Mouse (Mus musculus): ENCODE results near the gene C5ar1. TPM values are rescaled to one million over a fixed set of nuclear protein-coding genes. Genes with fewer than 3 reads are reported as not detected.

Gene C5ar1
- polyA plus RNA-seq, 1 experiment from 2014 or later: 1.6 TPM

- H3K4me2 ChIP-seq (ENCODE audit: low read length): peak overlapping the region; percentile 51; the same call in 1 of the 2 replicates
- H3K9me3 ChIP-seq (ENCODE audit: control insufficient read depth, low read length): no peaks in the 10 kb centered on the region
- ATAC-seq (ENCODE audit: low FRiP score, low TSS enrichment) (no peak), DNase-seq (no peak)
- no peak overlapping the region for H3K9ac ChIP-seq (replicated peaks; ENCODE audit: low read length)
- 74% methylated on average over 9 of the region's 9 CpGs for WGBS
- H3K27me3 ChIP-seq (ENCODE audit: control insufficient read depth, insufficient read depth, low read length): no peaks in the 10 kb centered on the region
- H3K4me1 ChIP-seq (ENCODE audit: control insufficient read depth, insufficient read depth, low read length): no peaks in the 10 kb centered on the region
- H3K36me3 ChIP-seq (ENCODE audit: control insufficient read depth, insufficient read depth, low read length): peaks cover 36% of the 10 kb centered on the region
- no peak overlapping the region for H3K4me3 ChIP-seq (replicated peaks; ENCODE audit: low read depth, low read length)
- H3K27ac ChIP-seq (replicated peaks; ENCODE audit: low read depth, low read length): no peak overlapping the region
Measured at GRCm38 (mm10) chr7:16284904-16285303, 25.6 kb upstream of the C5ar1 start.

GRCm38 (mm10) chr7:16284001-16284400 lies 24.7 kb upstream of the C5ar1 start:
- Histone ChIP-seq H3K9me3 (ENCODE audit: control insufficient read depth, low read length) (no peaks in the 10 kb centered on the region), H3K4me3 (replicated peaks; ENCODE audit: low read depth, low read length) (no peak overlapping the region), H3K4me2 (ENCODE audit: low read length) (no peak overlapping the region), H3K36me3 (ENCODE audit: control insufficient read depth, insufficient read depth, low read length) (peaks cover 39% of the 10 kb centered on the region), H3K27ac (replicated peaks; ENCODE audit: low read depth, low read length) (no peak overlapping the region), H3K9ac (replicated peaks; ENCODE audit: low read length) (no peak overlapping the region), H3K27me3 (ENCODE audit: control insufficient read depth, insufficient read depth, low read length) (no peaks in the 10 kb centered on the region), H3K4me1 (ENCODE audit: control insufficient read depth, insufficient read depth, low read length) (no peaks in the 10 kb centered on the region)
- ATAC-seq (ENCODE audit: low FRiP score, low TSS enrichment) (no peak), DNase-seq (no peak)
- WGBS: 97% methylated on average over 8 of the region's 8 CpGs

GRCm38 (mm10) chr7:16282334-16282733 lies 23.0 kb upstream of the C5ar1 start:
- DNase-seq: no peak
- no peaks in the 10 kb centered on the region for H3K4me1 ChIP-seq (ENCODE audit: control insufficient read depth, insufficient read depth, low read length)
- no peak overlapping the region for H3K4me3 ChIP-seq (replicated peaks; ENCODE audit: low read depth, low read length)
- 94% methylated on average over 13 of the region's 13 CpGs for WGBS
- H3K36me3 ChIP-seq (ENCODE audit: control insufficient read depth, insufficient read depth, low read length): peaks cover 55% of the 10 kb centered on the region
- H3K9me3 ChIP-seq (ENCODE audit: control insufficient read depth, low read length): no peaks in the 10 kb centered on the region
- no peaks in the 10 kb centered on the region for H3K27me3 ChIP-seq (ENCODE audit: control insufficient read depth, insufficient read depth, low read length)
- no peak overlapping the region for H3K27ac ChIP-seq (replicated peaks; ENCODE audit: low read depth, low read length)
- ATAC-seq (ENCODE audit: low FRiP score, low TSS enrichment): no peak
- no peak overlapping the region for H3K4me2 ChIP-seq (ENCODE audit: low read length)
- no peak overlapping the region for H3K9ac ChIP-seq (replicated peaks; ENCODE audit: low read length)

GRCm38 (mm10) chr7:16280721-16281120 lies 21.4 kb upstream of the C5ar1 start:
- no peaks in the 10 kb centered on the region for H3K27me3 ChIP-seq (ENCODE audit: control insufficient read depth, insufficient read depth, low read length)
- WGBS: 92% methylated on average over 11 of the region's 11 CpGs
- H3K9ac ChIP-seq (replicated peaks; ENCODE audit: low read length): no peak overlapping the region
- H3K9me3 ChIP-seq (ENCODE audit: control insufficient read depth, low read length): no peaks in the 10 kb centered on the region
- peaks cover 70% of the 10 kb centered on the region for H3K36me3 ChIP-seq (ENCODE audit: control insufficient read depth, insufficient read depth, low read length)
- ATAC-seq (ENCODE audit: low FRiP score, low TSS enrichment) (no peak), DNase-seq (no peak)
- no peak overlapping the region for H3K27ac ChIP-seq (replicated peaks; ENCODE audit: low read depth, low read length)
- no peaks in the 10 kb centered on the region for H3K4me1 ChIP-seq (ENCODE audit: control insufficient read depth, insufficient read depth, low read length)
- H3K4me3 ChIP-seq (replicated peaks; ENCODE audit: low read depth, low read length): no peak overlapping the region
- no peak overlapping the region for H3K4me2 ChIP-seq (ENCODE audit: low read length)

GRCm38 (mm10) chr7:16274922-16275890 lies 15.9 kb upstream of the C5ar1 start:
- H3K27ac ChIP-seq (replicated peaks; ENCODE audit: low read depth, low read length): no peak overlapping the region
- no peaks in the 10 kb centered on the region for H3K9me3 ChIP-seq (ENCODE audit: control insufficient read depth, low read length)
- no peak for DNase-seq
- H3K27me3 ChIP-seq (ENCODE audit: control insufficient read depth, insufficient read depth, low read length): no peaks in the 10 kb centered on the region
- no peak overlapping the region for H3K4me2 ChIP-seq (ENCODE audit: low read length)
- no peak overlapping the region for H3K9ac ChIP-seq (replicated peaks; ENCODE audit: low read length)
- WGBS: 86% methylated on average over 10 of the region's 10 CpGs
- no peak for ATAC-seq (ENCODE audit: low FRiP score, low TSS enrichment)
- peaks cover 43% of the 10 kb centered on the region for H3K36me3 ChIP-seq (ENCODE audit: control insufficient read depth, insufficient read depth, low read length)
- H3K4me1 ChIP-seq (ENCODE audit: control insufficient read depth, insufficient read depth, low read length): peaks cover 22% of the 10 kb centered on the region
- no peak overlapping the region for H3K4me3 ChIP-seq (replicated peaks; ENCODE audit: low read depth, low read length)

GRCm38 (mm10) chr7:16273766-16274140 lies 14.4 kb upstream of the C5ar1 start:
- Histone ChIP-seq H3K27me3 (ENCODE audit: control insufficient read depth, insufficient read depth, low read length) (no peaks in the 10 kb centered on the region), H3K9me3 (ENCODE audit: control insufficient read depth, low read length) (no peaks in the 10 kb centered on the region), H3K27ac (replicated peaks; ENCODE audit: low read depth, low read length) (peak overlapping the region; percentile 95), H3K9ac (replicated peaks; ENCODE audit: low read length) (peak overlapping the region; percentile 88), H3K4me1 (ENCODE audit: control insufficient read depth, insufficient read depth, low read length) (peaks cover 22% of the 10 kb centered on the region), H3K4me3 (replicated peaks; ENCODE audit: low read depth, low read length) (peak overlapping the region; percentile 78), H3K36me3 (ENCODE audit: control insufficient read depth, insufficient read depth, low read length) (peaks cover 37% of the 10 kb centered on the region), H3K4me2 (ENCODE audit: low read length) (peak overlapping the region; percentile 88)
- WGBS: under 1% methylated on average over 18 of the region's 18 CpGs
- ATAC-seq (ENCODE audit: low FRiP score, low TSS enrichment) (peak; percentile 63), DNase-seq (peak; percentile 80)

- peak; percentile 95 for DNase-seq
- peak within 1 kb of the TSS; percentile 88 for H3K9ac ChIP-seq (replicated peaks; ENCODE audit: low read length)
- H3K36me3 ChIP-seq (ENCODE audit: control insufficient read depth, insufficient read depth, low read length): peaks cover 33% of the 10 kb centered on the region
- peak within 1 kb of the TSS; percentile 95 for H3K27ac ChIP-seq (replicated peaks; ENCODE audit: low read depth, low read length)
- H3K27me3 ChIP-seq (ENCODE audit: control insufficient read depth, insufficient read depth, low read length): no peaks in the 10 kb centered on the region
- 1% methylated on average over 47 of the region's 49 CpGs for WGBS
- peaks cover 22% of the 10 kb centered on the region for H3K4me1 ChIP-seq (ENCODE audit: control insufficient read depth, insufficient read depth, low read length)
- ATAC-seq (ENCODE audit: low FRiP score, low TSS enrichment): peak; percentile 90
- no peaks in the 10 kb centered on the region for H3K9me3 ChIP-seq (ENCODE audit: control insufficient read depth, low read length)
- peak within 1 kb of the TSS; percentile 88 for H3K4me2 ChIP-seq (ENCODE audit: low read length)
- H3K4me3 ChIP-seq (replicated peaks; ENCODE audit: low read depth, low read length): peak within 1 kb of the TSS; percentile 78
Measured at GRCm38 (mm10) chr7:16273081-16273765, 13.9 kb upstream of the C5ar1 start, which contains the start of gene Inafm1. TSS of gene Inafm1 (minus strand) at chr7:16273617.

- Histone ChIP-seq H3K27me3 (ENCODE audit: control insufficient read depth, insufficient read depth, low read length) (no peaks in the 10 kb centered on the region), H3K4me1 (ENCODE audit: control insufficient read depth, insufficient read depth, low read length) (peaks cover 22% of the 10 kb centered on the region), H3K4me3 (replicated peaks; ENCODE audit: low read depth, low read length) (peak overlapping the region; percentile 78), H3K36me3 (ENCODE audit: control insufficient read depth, insufficient read depth, low read length) (peaks cover 27% of the 10 kb centered on the region), H3K9me3 (ENCODE audit: control insufficient read depth, low read length) (no peaks in the 10 kb centered on the region), H3K27ac (replicated peaks; ENCODE audit: low read depth, low read length) (peak overlapping the region; percentile 95), H3K4me2 (ENCODE audit: low read length) (peak overlapping the region; percentile 88), H3K9ac (replicated peaks; ENCODE audit: low read length) (peak overlapping the region; percentile 88)
- peak; percentile 73 for ATAC-seq (ENCODE audit: low FRiP score, low TSS enrichment)
- DNase-seq: peak; percentile 84
- under 1% methylated on average over 43 of the region's 46 CpGs for WGBS
Measured at GRCm38 (mm10) chr7:16272681-16273080, 13.3 kb upstream of the C5ar1 start.

Data from midbrain, embryonic 14.5 days (tissue).